Mouse (Mus musculus) erythroblast, embryonic 14.5 days (primary cell): ENCODE data around the gene Elobl. TPM values are rescaled to one million over a fixed set of nuclear protein-coding genes. Genes with fewer than 3 reads are reported as not detected.
"Not testable (repeated sequence)": the region's sequence is repeated elsewhere in the genome, so short reads cannot be mapped to it uniquely, and the experiment has no call there.

Experiments
- H3K27me3 ChIP-seq: 2 replicates; pipeline ENCODE4 v1.6.1; 2012; ENCODE audit warnings: inconsistent platforms; ENCODE audit not compliant: control insufficient read depth
- H3K36me3 ChIP-seq: 2 replicates; pipeline ENCODE4 v1.6.1; 2012; ENCODE audit warnings: mild to moderate bottlenecking, inconsistent platforms; ENCODE audit not compliant: control insufficient read depth
- H3K4me1 ChIP-seq: 2 replicates; pipeline ENCODE4 v1.6.1; 2012; ENCODE audit warnings: inconsistent platforms; ENCODE audit not compliant: control insufficient read depth
- H3K4me3 ChIP-seq: replicated peaks from 2 replicates; pipeline ENCODE3; 2012; ENCODE audit warnings: moderate library complexity, mild to moderate bottlenecking, inconsistent platforms
- H3K9me3 ChIP-seq: 2 replicates; pipeline ENCODE4 v1.6.1; 2012; ENCODE audit warnings: low read length, inconsistent platforms, mixed read lengths; ENCODE audit not compliant: control insufficient read depth
- GATA1 ChIP-seq: IDR thresholded peaks from 2 replicates; pipeline ENCODE4 v1.6.1; 2012; ENCODE audit warnings: low read length, inconsistent platforms, mixed read lengths
- TAL1 ChIP-seq: IDR thresholded peaks from 3 replicates; pipeline ENCODE4 v1.6.1; 2012; ENCODE audit warnings: low read length, inconsistent platforms, mixed read lengths
- polyA plus RNA-seq: library from polyadenylated mRNA; stranded (reverse); fragments of >175 nt; gene quantifications from 2 replicates; pipeline ENCODE4 v1.2.3, GENCODE M21; 2012

Gene Elobl
- polyA plus RNA-seq, 1 experiment, result not detected

- peaks cover 52% of the 10 kb centered on the region for H3K36me3 ChIP-seq
- H3K27me3 ChIP-seq, result no peaks in the 10 kb centered on the region
- TF ChIP-seq GATA1, result no peak
- no peak for TF ChIP-seq TAL1
- no peaks in the 10 kb centered on the region for H3K9me3 ChIP-seq
- peak overlapping the region; percentile 26 for H3K4me3 ChIP-seq
- H3K4me1 ChIP-seq, result peaks cover 62% of the 10 kb centered on the region
These were observed 35.3 kb upstream of the Elobl start for GRCm38 (mm10) chr11:89002068-89002467.

GRCm38 (mm10) chr11:89001569-89001968, 34.8 kb upstream of the Elobl start:
- Histone ChIP-seq H3K4me3 (peak overlapping the region; percentile 70), H3K4me1 (peaks cover 67% of the 10 kb centered on the region), H3K36me3 (peaks cover 50% of the 10 kb centered on the region), H3K9me3 (no peaks in the 10 kb centered on the region), H3K27me3 (no peaks in the 10 kb centered on the region)
- TF ChIP-seq GATA1, result no peak
- no peak for TF ChIP-seq TAL1

GRCm38 (mm10) chr11:89000527-89000819, 33.7 kb upstream of the Elobl start:
- Histone ChIP-seq H3K27me3 (no peaks in the 10 kb centered on the region), H3K9me3 (no peaks in the 10 kb centered on the region), H3K4me1 (peaks cover 70% of the 10 kb centered on the region), H3K36me3 (peaks cover 39% of the 10 kb centered on the region), H3K4me3 (peak overlapping the region; percentile 70)
- TF ChIP-seq GATA1, result no peak

GRCm38 (mm10) chr11:88999723-89000526, 33.2 kb upstream of the Elobl start:
- H3K27me3 ChIP-seq, result no peaks in the 10 kb centered on the region
- peak overlapping the region; percentile 70 for H3K4me3 ChIP-seq
- peaks cover 70% of the 10 kb centered on the region for H3K4me1 ChIP-seq
- peaks cover 33% of the 10 kb centered on the region for H3K36me3 ChIP-seq
- no peak for TF ChIP-seq TAL1
- TF ChIP-seq GATA1, result no peak
- H3K9me3 ChIP-seq, result no peaks in the 10 kb centered on the region

GRCm38 (mm10) chr11:88998974-88999722, 32.4 kb upstream of the Elobl start, which contains the start of gene Trim25:
TSS of gene Trim25 (plus strand) at chr11:88999376.
- H3K4me1 ChIP-seq, result peaks cover 66% of the 10 kb centered on the region
- H3K9me3 ChIP-seq, result no peaks in the 10 kb centered on the region
- no peaks in the 10 kb centered on the region for H3K27me3 ChIP-seq
- H3K4me3 ChIP-seq, result peak within 1 kb of the TSS; percentile 70
- H3K36me3 ChIP-seq, result peaks cover 28% of the 10 kb centered on the region
- TF ChIP-seq GATA1, result no peak
- TF ChIP-seq TAL1, result no peak

- H3K4me1 ChIP-seq, result peaks cover 66% of the 10 kb centered on the region
- peak overlapping the region; percentile 70 for H3K4me3 ChIP-seq
- H3K27me3 ChIP-seq, result no peaks in the 10 kb centered on the region
- TF ChIP-seq GATA1, result no peak
- no peak for TF ChIP-seq TAL1
- peaks cover 22% of the 10 kb centered on the region for H3K36me3 ChIP-seq
- no peaks in the 10 kb centered on the region for H3K9me3 ChIP-seq
These were observed 31.7 kb upstream of the Elobl start for GRCm38 (mm10) chr11:88998406-88998805.

- H3K36me3 ChIP-seq, result peaks cover 13% of the 10 kb centered on the region
- H3K9me3 ChIP-seq, H3K4me3 ChIP-seq, H3K27me3 ChIP-seq: not testable (repeated sequence)
- H3K4me1 ChIP-seq, result peaks cover 56% of the 10 kb centered on the region
These were observed 30.6 kb upstream of the Elobl start for GRCm38 (mm10) chr11:88997343-88997742.

- TF ChIP-seq GATA1, result no peak
- no peak for TF ChIP-seq TAL1
- H3K27me3 ChIP-seq, result no peaks in the 10 kb centered on the region
- H3K4me1 ChIP-seq, result peaks cover 49% of the 10 kb centered on the region
- H3K36me3 ChIP-seq, result peaks cover 6% of the 10 kb centered on the region
- H3K9me3 ChIP-seq, result no peaks in the 10 kb centered on the region
- H3K4me3 ChIP-seq, result no peak overlapping the region
These were observed 29.7 kb upstream of the Elobl start for GRCm38 (mm10) chr11:88996427-88996826.

GRCm38 (mm10) chr11:88995616-88996015, 28.9 kb upstream of the Elobl start:
- no peaks in the 10 kb centered on the region for H3K9me3 ChIP-seq
- no peak overlapping the region for H3K4me3 ChIP-seq
- peaks cover 3% of the 10 kb centered on the region for H3K36me3 ChIP-seq
- peaks cover 42% of the 10 kb centered on the region for H3K4me1 ChIP-seq
- H3K27me3 ChIP-seq, result no peaks in the 10 kb centered on the region
- TF ChIP-seq TAL1 (no peak), GATA1 (no peak)
